Comparison of ENCODE assay signal across 15 mouse cellular contexts in the genomic region with DNA sequence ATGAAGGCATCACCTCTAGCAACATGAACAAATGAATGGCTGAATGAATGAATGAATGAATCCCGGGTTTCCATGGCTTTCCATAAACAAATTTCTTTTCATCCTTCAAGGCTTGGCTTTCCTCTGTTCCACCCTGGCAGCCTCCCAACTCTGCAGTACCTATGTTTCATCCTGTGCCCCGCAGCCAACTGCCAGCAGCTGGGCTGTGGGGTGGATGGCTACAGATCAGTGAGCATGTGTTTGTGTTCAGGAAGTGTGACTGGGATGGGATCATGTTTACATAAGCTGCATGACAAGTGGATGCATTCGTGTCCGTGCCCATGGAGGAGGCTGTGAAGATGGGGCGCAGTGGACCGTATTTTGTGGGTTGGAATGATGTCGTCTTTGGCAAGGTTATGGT.
DNase-seq lines count a peak whose midpoint lies in the region; ATAC-seq lines count a peak whose summit lies in the region.
"Had no signal": no experiment of that assay in that cellular context is flagged by ENCODE, and none has a peak within 500 bp of the region (broad histone marks: within the 10 kb centered on the region; RNA-seq: fewer than 3 reads in every experiment).

No protein-coding gene starts in this region.

- WGBS in hindbrain, embryonic 13.5 days: 64% methylated on average over 7 of the region's 7 CpGs
- WGBS in hindbrain, embryonic 10.5 days: 79% methylated on average over 7 of the region's 7 CpGs

- H3K36me3 ChIP-seq in hindbrain, embryonic 13.5 days: no peaks in the 10 kb centered on the region
- H3K36me3 ChIP-seq in hindbrain, embryonic 10.5 days: no peaks in the 10 kb centered on the region
- H3K36me3 ChIP-seq: embryonic facial prominence, embryonic 15.5 days; heart, embryonic 12.5 days; midbrain, embryonic 13.5 days had no signal

- no peak overlapping the region for H3K9ac ChIP-seq in hindbrain, embryonic 13.5 days
- H3K9ac ChIP-seq: embryonic facial prominence, embryonic 15.5 days; heart, embryonic 12.5 days; liver, embryonic 14.5 days; midbrain, embryonic 13.5 days had no signal

- DNase-seq in adrenal gland, postnatal 14 days: peak; percentile 32
- DNase-seq in adrenal gland, postnatal 10 days: no peak
- no peak for DNase-seq in hindbrain, embryonic 10.5 days (ENCODE audit: low spot score)
- peak; percentile 62 to 73 for DNase-seq in kidney, postnatal 4 days
- DNase-seq in kidney, postnatal 25 days: no peak
- peak; percentile 56 for DNase-seq in retina, postnatal 1 day
- DNase-seq in retina, embryonic 14.5 days (ENCODE audit: low spot score): no peak
- DNase-seq: cerebellum, adult 9-10 months; kidney, adult 9 months; layer of hippocampus, adult 9-11 months had no signal

- H3K27me3 ChIP-seq in hindbrain, embryonic 13.5 days: peaks cover 45% of the 10 kb centered on the region
- H3K27me3 ChIP-seq in hindbrain, embryonic 10.5 days (ENCODE audit: insufficient read depth, poor library complexity, severe bottlenecking): peaks cover 53% of the 10 kb centered on the region
- H3K27me3 ChIP-seq: embryonic facial prominence, embryonic 15.5 days had no signal

- H3K4me3 ChIP-seq in hindbrain, embryonic 13.5 days: no peak overlapping the region
- H3K4me3 ChIP-seq in hindbrain, embryonic 10.5 days: no peak overlapping the region
- H3K4me3 ChIP-seq: embryonic facial prominence, embryonic 15.5 days; heart, embryonic 12.5 days; midbrain, embryonic 13.5 days had no signal

- H3K4me2 ChIP-seq in hindbrain, embryonic 13.5 days: no peak overlapping the region
- H3K4me2 ChIP-seq: embryonic facial prominence, embryonic 15.5 days; heart, embryonic 12.5 days; midbrain, embryonic 13.5 days had no signal

- peak overlapping the region; percentile 60 for H3K27ac ChIP-seq in hindbrain, embryonic 13.5 days
- H3K27ac ChIP-seq in hindbrain, embryonic 10.5 days: no peak overlapping the region
- H3K27ac ChIP-seq: embryonic facial prominence, embryonic 15.5 days; liver, embryonic 14.5 days; midbrain, embryonic 13.5 days had no signal

- H3K4me1 ChIP-seq in hindbrain, embryonic 13.5 days (replicated peaks): peaks cover 58% of the 10 kb centered on the region
- peaks cover 45% of the 10 kb centered on the region for H3K4me1 ChIP-seq in hindbrain, embryonic 10.5 days (replicated peaks)

- no peak for ATAC-seq in hindbrain, embryonic 13.5 days (ENCODE audit: low FRiP score)
- ATAC-seq: midbrain, embryonic 13.5 days had no signal

- H3K9me3 ChIP-seq in hindbrain, embryonic 13.5 days: no peaks in the 10 kb centered on the region
- no peaks in the 10 kb centered on the region for H3K9me3 ChIP-seq in hindbrain, embryonic 10.5 days
- H3K9me3 ChIP-seq: embryonic facial prominence, embryonic 15.5 days; heart, embryonic 12.5 days; midbrain, embryonic 13.5 days had no signal

Comparison
In these comparisons a context has a peak if more than half of its experiments do, and no peak if none do; other contexts are left out.
1. DNase-seq: peak in adrenal gland, postnatal 14 days (single experiment), kidney, postnatal 4 days (2 of 2) and retina, postnatal 1 day (single experiment); none in adrenal gland, postnatal 10 days (single experiment), hindbrain, embryonic 10.5 days (single experiment), kidney, postnatal 25 days (0 of 2) and retina, embryonic 14.5 days (single experiment).